Mouse (Mus musculus): ENCODE data around the gene Thap7.
A peak's percentile ranks its signal among the peaks of the same experiment; 100 is the strongest.

Gene Thap7

DNA sequence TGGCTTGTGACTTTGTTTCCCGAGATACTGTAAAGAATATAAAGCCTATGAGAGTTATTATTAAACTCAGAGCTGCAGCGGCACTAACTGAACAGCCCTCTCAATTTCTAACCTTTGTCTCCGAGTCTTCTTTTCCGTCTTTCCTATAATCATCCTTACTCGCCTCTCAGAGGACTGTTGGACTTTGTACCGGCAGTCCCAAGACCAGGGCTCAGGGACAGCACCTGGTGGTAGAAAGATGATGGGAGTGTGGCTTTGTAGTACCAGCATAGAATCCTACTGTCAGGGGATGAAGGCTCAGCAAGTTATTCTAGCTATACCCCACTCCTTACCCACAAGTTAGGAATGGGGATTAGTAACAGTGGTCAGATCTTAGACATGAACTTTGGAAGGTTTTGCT, 4.7 kb downstream of the Thap7 start:
- H3K36me3 ChIP-seq (ENCODE audit: insufficient read depth, low read length) = peaks cover 76% of the 10 kb centered on the region
- no peaks in the 10 kb centered on the region; the same call in 1 of the 2 replicates for H3K27me3 ChIP-seq (ENCODE audit: insufficient read depth, low read length)
- TF ChIP-seq CTCF (conservative IDR thresholded peaks at IDR 0.05; ENCODE audit: low read length) = no peak
- TF ChIP-seq NANOG (IDR thresholded peaks at IDR 0.05; ENCODE audit: borderline replicate concordance, low read length) = no peak
- TF ChIP-seq POU5F1 (IDR thresholded peaks at IDR 0.05; ENCODE audit: borderline replicate concordance, low read length) = no peak
- peaks cover 32% of the 10 kb centered on the region for H3K4me1 ChIP-seq (replicated peaks; ENCODE audit: low read depth, low read length)
- no peak overlapping the region for H3K4me3 ChIP-seq (replicated peaks; ENCODE audit: low read length)
- H3K9me3 ChIP-seq (ENCODE audit: low read length) = no peaks in the 10 kb centered on the region

DNA sequence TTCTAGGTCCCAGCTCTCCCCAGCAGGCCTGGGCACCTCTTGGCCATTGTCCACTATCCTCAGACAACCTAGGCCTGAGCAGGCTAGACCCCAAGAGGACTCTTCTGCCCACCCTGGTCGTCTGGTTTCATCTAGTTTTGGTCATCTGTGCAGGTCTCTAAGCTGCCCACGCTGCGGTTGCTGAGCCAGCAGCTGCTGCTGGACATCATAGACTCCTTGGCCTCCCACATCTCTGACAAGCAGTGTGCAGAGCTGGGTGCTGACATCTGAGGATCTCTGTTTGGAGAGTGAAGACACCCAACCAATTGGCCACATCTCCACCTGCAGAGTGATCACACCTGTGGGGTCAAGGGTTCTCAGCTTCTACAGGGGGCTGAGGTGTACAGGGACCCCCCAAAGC, 5.4 kb downstream of the Thap7 start:
- Histone ChIP-seq H3K36me3 (ENCODE audit: insufficient read depth, low read length) (peaks cover 83% of the 10 kb centered on the region), H3K4me3 (replicated peaks; ENCODE audit: low read length) (no peak overlapping the region), H3K9me3 (ENCODE audit: low read length) (no peaks in the 10 kb centered on the region), H3K27me3 (ENCODE audit: insufficient read depth, low read length) (no peaks in the 10 kb centered on the region; the same call in 1 of the 2 replicates), H3K4me1 (replicated peaks; ENCODE audit: low read depth, low read length) (peaks cover 31% of the 10 kb centered on the region)
- TF ChIP-seq NANOG (IDR thresholded peaks at IDR 0.05; ENCODE audit: borderline replicate concordance, low read length) (no peak), POU5F1 (IDR thresholded peaks at IDR 0.05; ENCODE audit: borderline replicate concordance, low read length) (no peak), CTCF (conservative IDR thresholded peaks at IDR 0.05; ENCODE audit: low read length) (no peak)

DNA sequence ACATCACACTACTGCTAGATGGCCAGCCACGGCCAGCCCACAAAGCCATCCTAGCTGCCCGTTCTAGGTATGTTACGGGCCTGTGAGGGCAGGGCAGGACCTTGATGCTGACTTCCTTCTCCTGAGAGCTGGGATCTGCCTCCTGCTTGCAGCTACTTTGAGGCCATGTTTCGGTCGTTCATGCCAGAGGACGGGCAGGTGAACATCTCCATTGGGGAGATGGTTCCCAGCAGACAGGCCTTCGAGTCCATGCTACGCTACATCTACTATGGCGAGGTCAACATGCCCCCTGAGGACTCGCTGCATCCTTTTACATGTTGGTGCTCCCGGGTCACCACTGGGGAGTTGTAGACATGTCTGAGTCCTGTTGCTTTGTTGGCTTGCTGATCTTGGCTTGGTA, 6.8 kb downstream of the Thap7 start:
- TF ChIP-seq POU5F1 (IDR thresholded peaks at IDR 0.05; ENCODE audit: borderline replicate concordance, low read length) (no peak), NANOG (IDR thresholded peaks at IDR 0.05; ENCODE audit: borderline replicate concordance, low read length) (no peak), CTCF (conservative IDR thresholded peaks at IDR 0.05; ENCODE audit: low read length) (no peak)
- Histone ChIP-seq H3K4me3 (replicated peaks; ENCODE audit: low read length) (no peak overlapping the region), H3K27me3 (ENCODE audit: insufficient read depth, low read length) (no peaks in the 10 kb centered on the region)

DNA sequence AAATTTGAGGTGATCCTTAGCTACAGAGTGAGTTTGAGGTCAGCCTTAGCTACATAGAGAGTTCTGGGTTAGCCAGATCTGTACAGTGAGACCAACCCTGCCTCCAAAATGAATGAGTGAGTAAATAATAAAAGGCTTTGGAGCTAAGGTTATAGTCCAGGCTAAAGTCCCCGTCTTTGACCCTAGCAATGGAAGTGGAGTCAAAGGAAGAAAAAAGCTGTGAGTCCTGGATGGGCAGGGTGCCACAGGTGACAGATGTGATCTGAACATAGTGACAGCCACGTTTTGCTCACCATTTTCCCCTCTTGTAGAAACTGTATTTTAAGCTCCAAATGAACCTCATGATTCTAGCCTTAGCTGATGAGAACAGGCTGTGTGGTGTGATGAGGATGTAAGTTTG, 12.0 kb downstream of the Thap7 start:
- H3K9me3 ChIP-seq (ENCODE audit: low read length) = no peaks in the 10 kb centered on the region
- H3K4me3 ChIP-seq (replicated peaks; ENCODE audit: low read length) = no peak overlapping the region
- H3K4me1 ChIP-seq (replicated peaks; ENCODE audit: low read depth, low read length) = no peaks in the 10 kb centered on the region
- peaks cover 96% of the 10 kb centered on the region for H3K36me3 ChIP-seq (ENCODE audit: insufficient read depth, low read length)
- no peaks in the 10 kb centered on the region for H3K27me3 ChIP-seq (ENCODE audit: insufficient read depth, low read length)
- no peak for TF ChIP-seq NANOG (IDR thresholded peaks at IDR 0.05; ENCODE audit: borderline replicate concordance, low read length)
- no peak for TF ChIP-seq CTCF (conservative IDR thresholded peaks at IDR 0.05; ENCODE audit: low read length)
- no peak for TF ChIP-seq POU5F1 (IDR thresholded peaks at IDR 0.05; ENCODE audit: borderline replicate concordance, low read length)

More for the DNA sequence above, 6.8 kb downstream of the Thap7 start:
- peaks cover 18% of the 10 kb centered on the region for H3K4me1 ChIP-seq (replicated peaks; ENCODE audit: low read depth, low read length)
- no peaks in the 10 kb centered on the region for H3K9me3 ChIP-seq (ENCODE audit: low read length)
- peaks cover 96% of the 10 kb centered on the region for H3K36me3 ChIP-seq (ENCODE audit: insufficient read depth, low read length)

DNA sequence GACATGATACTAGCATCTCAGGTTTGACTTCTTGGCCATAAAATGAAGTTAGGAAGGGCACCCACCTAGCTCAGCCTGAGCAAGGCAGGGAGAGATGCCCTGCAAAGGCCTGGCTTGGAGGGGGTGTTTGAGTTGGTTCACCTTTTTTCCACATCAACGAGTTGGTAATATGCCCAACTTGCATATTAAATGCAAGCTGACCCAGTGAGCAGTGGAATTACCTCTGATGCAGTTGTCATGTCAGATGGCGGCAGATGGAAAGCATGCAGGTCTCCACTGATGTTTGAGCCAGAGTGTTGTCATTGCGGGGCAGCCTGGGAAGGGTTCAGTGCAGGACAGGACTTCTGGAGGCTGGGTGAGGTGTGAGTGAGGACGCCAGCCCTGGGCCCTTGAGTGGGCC, 19.5 kb downstream of the Thap7 start:
- no peaks in the 10 kb centered on the region for H3K27me3 ChIP-seq (ENCODE audit: insufficient read depth, low read length)
- H3K4me1 ChIP-seq (replicated peaks; ENCODE audit: low read depth, low read length) = peaks cover 26% of the 10 kb centered on the region
- peaks cover 58% of the 10 kb centered on the region for H3K36me3 ChIP-seq (ENCODE audit: insufficient read depth, low read length)
- H3K9me3 ChIP-seq (ENCODE audit: low read length) = no peaks in the 10 kb centered on the region
- no peak for TF ChIP-seq CTCF (conservative IDR thresholded peaks at IDR 0.05; ENCODE audit: low read length)
- no peak for TF ChIP-seq POU5F1 (IDR thresholded peaks at IDR 0.05; ENCODE audit: borderline replicate concordance, low read length)
- no peak for TF ChIP-seq NANOG (IDR thresholded peaks at IDR 0.05; ENCODE audit: borderline replicate concordance, low read length)
- H3K4me3 ChIP-seq (replicated peaks; ENCODE audit: low read length) = no peak overlapping the region

DNA sequence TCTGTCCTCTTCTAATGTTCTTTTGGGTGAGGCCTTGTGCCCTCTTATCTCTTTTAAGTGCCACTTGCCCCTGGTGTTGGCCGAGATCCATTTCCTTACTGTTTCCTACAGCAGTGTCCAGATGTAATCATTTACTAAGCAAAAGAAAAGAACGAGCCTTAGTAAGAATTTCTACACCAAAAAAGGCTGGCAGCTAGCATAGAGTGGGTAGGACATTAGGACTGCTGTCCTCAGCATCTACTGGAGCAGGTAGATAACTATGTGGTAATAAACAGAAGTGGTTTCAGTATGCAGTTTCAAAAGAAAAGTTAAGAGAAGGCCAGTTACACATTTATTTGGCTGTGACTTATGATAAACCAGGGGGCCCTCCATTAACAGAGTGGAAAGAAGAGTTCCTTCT, 20.2 kb downstream of the Thap7 start:
- no peak overlapping the region for H3K4me3 ChIP-seq (replicated peaks; ENCODE audit: low read length)
- H3K27me3 ChIP-seq (ENCODE audit: insufficient read depth, low read length) = no peaks in the 10 kb centered on the region
- H3K4me1 ChIP-seq (replicated peaks; ENCODE audit: low read depth, low read length) = peaks cover 33% of the 10 kb centered on the region
- no peaks in the 10 kb centered on the region for H3K9me3 ChIP-seq (ENCODE audit: low read length)
- H3K36me3 ChIP-seq (ENCODE audit: insufficient read depth, low read length) = peaks cover 51% of the 10 kb centered on the region
- TF ChIP-seq POU5F1 (IDR thresholded peaks at IDR 0.05; ENCODE audit: borderline replicate concordance, low read length) = no peak
- no peak for TF ChIP-seq CTCF (conservative IDR thresholded peaks at IDR 0.05; ENCODE audit: low read length)
- no peak for TF ChIP-seq NANOG (IDR thresholded peaks at IDR 0.05; ENCODE audit: borderline replicate concordance, low read length)

DNA sequence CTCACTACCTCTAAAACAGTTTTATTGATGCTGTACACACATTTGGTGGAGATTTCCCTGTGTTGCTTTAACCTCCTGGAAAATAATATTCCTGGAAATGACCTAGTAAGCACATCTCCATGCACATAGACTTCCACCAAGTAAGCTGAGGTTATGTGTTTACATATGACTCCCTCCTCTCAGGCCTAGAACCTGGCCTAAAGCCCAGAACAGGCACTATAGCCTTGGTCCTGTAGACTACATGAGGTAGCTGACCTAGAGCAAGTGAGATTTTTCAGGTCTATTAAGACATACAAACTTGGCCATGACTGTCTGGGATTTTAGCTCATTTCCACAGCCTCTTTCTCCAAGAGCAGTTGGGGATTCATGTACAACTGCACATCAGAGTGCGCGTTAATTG, 20.8 kb downstream of the Thap7 start:
- Histone ChIP-seq H3K4me1 (replicated peaks; ENCODE audit: low read depth, low read length) (peaks cover 36% of the 10 kb centered on the region), H3K36me3 (ENCODE audit: insufficient read depth, low read length) (peaks cover 46% of the 10 kb centered on the region), H3K9me3 (ENCODE audit: low read length) (no peaks in the 10 kb centered on the region), H3K27me3 (ENCODE audit: insufficient read depth, low read length) (no peaks in the 10 kb centered on the region), H3K4me3 (replicated peaks; ENCODE audit: low read length) (peak overlapping the region; percentile 90; the same call in 1 of the 2 replicates)
- TF ChIP-seq CTCF (conservative IDR thresholded peaks at IDR 0.05; ENCODE audit: low read length) (no peak), POU5F1 (IDR thresholded peaks at IDR 0.05; ENCODE audit: borderline replicate concordance, low read length) (no peak), NANOG (IDR thresholded peaks at IDR 0.05; ENCODE audit: borderline replicate concordance, low read length) (no peak)

DNA sequence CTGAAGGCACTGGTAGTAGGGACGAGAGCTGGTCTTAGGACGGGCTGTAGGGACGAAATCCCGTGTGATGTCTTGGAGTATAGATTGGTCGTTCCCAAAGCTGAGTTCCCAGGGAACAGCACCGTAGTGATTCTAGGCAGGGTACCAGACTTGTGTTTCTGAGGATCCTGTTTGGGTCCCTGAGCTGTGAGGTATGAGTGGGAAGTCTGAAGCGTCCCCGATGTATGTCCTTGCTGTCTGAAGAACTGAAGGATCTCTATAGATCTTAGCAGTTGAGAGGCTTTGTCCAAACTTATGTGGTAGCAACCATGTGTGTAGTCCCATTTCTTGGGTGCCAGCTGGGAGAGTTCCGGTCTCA, 21.7 kb downstream of the Thap7 start:
- peaks cover 37% of the 10 kb centered on the region for H3K36me3 ChIP-seq (ENCODE audit: insufficient read depth, low read length)
- H3K27me3 ChIP-seq (ENCODE audit: insufficient read depth, low read length) = peaks cover 5% of the 10 kb centered on the region; the same call in 1 of the 2 replicates
- TF ChIP-seq POU5F1 (IDR thresholded peaks at IDR 0.05; ENCODE audit: borderline replicate concordance, low read length) (no peak), NANOG (IDR thresholded peaks at IDR 0.05; ENCODE audit: borderline replicate concordance, low read length) (no peak), CTCF (conservative IDR thresholded peaks at IDR 0.05; ENCODE audit: low read length) (no peak)
- peak overlapping the region; percentile 90 for H3K4me3 ChIP-seq (replicated peaks; ENCODE audit: low read length)
- H3K9me3 ChIP-seq (ENCODE audit: low read length) = no peaks in the 10 kb centered on the region
- peaks cover 36% of the 10 kb centered on the region for H3K4me1 ChIP-seq (replicated peaks; ENCODE audit: low read depth, low read length)

DNA sequence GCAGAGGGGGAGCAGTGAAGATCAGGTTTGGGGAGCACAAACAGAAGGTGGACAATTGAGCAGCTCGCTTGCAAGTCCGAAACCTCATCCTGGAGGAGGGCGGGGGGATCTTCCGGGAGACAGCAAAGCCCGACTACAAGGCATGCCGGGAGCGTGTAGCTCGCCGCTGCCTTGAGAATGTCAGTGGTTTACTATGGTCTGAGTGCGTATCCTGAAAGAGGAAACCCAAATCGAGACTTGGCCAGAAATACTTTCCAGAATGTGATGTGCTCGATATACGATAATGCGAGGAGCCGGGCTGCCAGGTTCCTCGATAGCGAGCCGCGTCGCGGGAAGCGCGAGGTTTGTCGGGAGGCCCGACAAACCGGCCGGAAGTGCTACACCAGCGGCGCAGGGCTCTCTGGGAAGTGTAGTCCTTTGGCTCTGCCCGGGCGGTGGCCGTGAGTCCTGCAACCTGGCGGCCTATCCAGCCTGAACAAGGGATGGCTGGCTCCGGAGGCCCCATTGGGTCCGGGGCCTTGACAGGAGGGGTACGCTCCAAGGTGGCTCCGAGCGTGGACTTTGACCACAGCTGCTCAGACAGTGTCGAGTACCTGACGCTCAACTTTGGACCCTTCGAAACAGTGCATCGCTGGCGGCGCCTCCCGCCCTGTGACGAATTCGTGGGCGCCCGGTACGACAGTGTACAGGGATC, 22.2 kb downstream of the Thap7 start, which contains the start of gene Lztr1:
Lztr1 (plus strand) TSS at position 143 of the 694 bp plus-strand sequence.
- no peak for TF ChIP-seq CTCF (conservative IDR thresholded peaks at IDR 0.05; ENCODE audit: low read length)
- no peak for TF ChIP-seq NANOG (IDR thresholded peaks at IDR 0.05; ENCODE audit: borderline replicate concordance, low read length)
- TF ChIP-seq POU5F1 (IDR thresholded peaks at IDR 0.05; ENCODE audit: borderline replicate concordance, low read length) = no peak
- peak within 1 kb of the TSS; percentile 90 for H3K4me3 ChIP-seq (replicated peaks; ENCODE audit: low read length)
- H3K9me3 ChIP-seq (ENCODE audit: low read length) = no peaks in the 10 kb centered on the region
- peaks cover 36% of the 10 kb centered on the region for H3K4me1 ChIP-seq (replicated peaks; ENCODE audit: low read depth, low read length)
- peaks cover 7% of the 10 kb centered on the region; the same call in 1 of the 2 replicates for H3K27me3 ChIP-seq (ENCODE audit: insufficient read depth, low read length)
- peaks cover 32% of the 10 kb centered on the region for H3K36me3 ChIP-seq (ENCODE audit: insufficient read depth, low read length)
